Mouse (Mus musculus) left cerebral cortex, adult 11 months (tissue): ENCODE measurements around the gene Tax1bp1.
"Not testable (repeated sequence)": the region's sequence is repeated elsewhere in the genome, so short reads cannot be mapped to it uniquely, and the experiment has no call there.

Experiments used
- DNase-seq: peaks from one replicate; pipeline ENCODE4 v3.0.0; 2022; ENCODE audit warnings: low spot score

Gene Tax1bp1

GRCm38 (mm10) chr6:52713104-52713896 is at the start of gene Tax1bp1:
TSS of gene Tax1bp1 (plus strand) at chr6:52713729.
- peak; percentile 88 for DNase-seq

GRCm38 (mm10) chr6:52667641-52668040 is 45.9 kb upstream of the Tax1bp1 start:
- no peak for DNase-seq

GRCm38 (mm10) chr6:52669878-52670277 is 43.7 kb upstream of the Tax1bp1 start:
- not testable (repeated sequence) for DNase-seq

GRCm38 (mm10) chr6:52671791-52672190 is 41.7 kb upstream of the Tax1bp1 start:
- DNase-seq = no peak

GRCm38 (mm10) chr6:52672539-52672938 is 41.0 kb upstream of the Tax1bp1 start:
- no peak for DNase-seq

- no peak for DNase-seq
Measured at GRCm38 (mm10) chr6:52673706-52674105, 39.8 kb upstream of the Tax1bp1 start.

GRCm38 (mm10) chr6:52674541-52674940 is 39.0 kb upstream of the Tax1bp1 start:
- no peak for DNase-seq

- DNase-seq = no peak
Measured at GRCm38 (mm10) chr6:52675222-52675921, 38.2 kb upstream of the Tax1bp1 start.

- DNase-seq = not testable (repeated sequence)
Measured at GRCm38 (mm10) chr6:52677534-52677933, 36.0 kb upstream of the Tax1bp1 start.

GRCm38 (mm10) chr6:52679565-52679964 is 34.0 kb upstream of the Tax1bp1 start:
- DNase-seq = no peak

- no peak for DNase-seq
Measured at GRCm38 (mm10) chr6:52680458-52681032, 33.0 kb upstream of the Tax1bp1 start.

GRCm38 (mm10) chr6:52681847-52682485 is 31.6 kb upstream of the Tax1bp1 start:
- DNase-seq = no peak

- DNase-seq = no peak
Measured at GRCm38 (mm10) chr6:52682607-52683006, 30.9 kb upstream of the Tax1bp1 start.

GRCm38 (mm10) chr6:52686901-52687500 is 26.5 kb upstream of the Tax1bp1 start:
- no peak for DNase-seq

GRCm38 (mm10) chr6:52690365-52690764 is 23.2 kb upstream of the Tax1bp1 start:
- DNase-seq = no peak

GRCm38 (mm10) chr6:52691800-52692199 is 21.7 kb upstream of the Tax1bp1 start:
- no peak for DNase-seq

GRCm38 (mm10) chr6:52692451-52693063 is 21.0 kb upstream of the Tax1bp1 start:
- DNase-seq = no peak

GRCm38 (mm10) chr6:52697964-52698535 is 15.5 kb upstream of the Tax1bp1 start:
- DNase-seq = no peak

GRCm38 (mm10) chr6:52699050-52699449 is 14.5 kb upstream of the Tax1bp1 start:
- no peak for DNase-seq

GRCm38 (mm10) chr6:52699899-52700298 is 13.6 kb upstream of the Tax1bp1 start:
- no peak for DNase-seq

- no peak for DNase-seq
Measured at GRCm38 (mm10) chr6:52703263-52703662, 10.3 kb upstream of the Tax1bp1 start.
